Mouse (Mus musculus): ENCODE results near the gene Alg9. TPM values are rescaled to one million over a fixed set of nuclear protein-coding genes. Genes with fewer than 3 reads are reported as not detected.
A peak's percentile ranks its signal among the peaks of the same experiment; 100 is the strongest.
"Not testable (repeated sequence)": the region's sequence is repeated elsewhere in the genome, so short reads cannot be mapped to it uniquely, and the experiment has no call there.

Alg9 gene
- total RNA-seq, 1 experiment from 2014 or later, result 18.2 TPM

- no peak; a peak in 1 of 4 replicates for ATAC-seq (replicated peaks in 1 of 2; ENCODE audit: insufficient read depth in 1 of 2, low FRiP score in 2 of 2, low TSS enrichment in 1 of 2, low read depth in 1 of 2, poor library complexity in 2 of 2, severe bottlenecking in 2 of 2)
Measured at GRCm38 (mm10) chr9:50798368-50798767, 23.5 kb downstream of the Alg9 start.

GRCm38 (mm10) chr9:50800985-50801384 is 26.2 kb downstream of the Alg9 start:
- ATAC-seq (replicated peaks in 1 of 2; ENCODE audit: insufficient read depth in 1 of 2, low FRiP score in 2 of 2, low TSS enrichment in 1 of 2, low read depth in 1 of 2, poor library complexity in 2 of 2, severe bottlenecking in 2 of 2), result peak; percentile 67 to 78; a peak in 3 of 4 replicates

GRCm38 (mm10) chr9:50803055-50803671 is 28.3 kb downstream of the Alg9 start:
- ATAC-seq (replicated peaks in 1 of 2; ENCODE audit: insufficient read depth in 1 of 2, low FRiP score in 2 of 2, low TSS enrichment in 1 of 2, low read depth in 1 of 2, poor library complexity in 2 of 2, severe bottlenecking in 2 of 2), result peak in 1 of 2 experiments; percentile 50; a peak in 2 of 4 replicates

- ATAC-seq (replicated peaks in 1 of 2; ENCODE audit: insufficient read depth in 1 of 2, low FRiP score in 2 of 2, low TSS enrichment in 1 of 2, low read depth in 1 of 2, poor library complexity in 2 of 2, severe bottlenecking in 2 of 2), result no peak
Measured at GRCm38 (mm10) chr9:50808471-50808870, 33.7 kb downstream of the Alg9 start.

- ATAC-seq (replicated peaks in 1 of 2; ENCODE audit: insufficient read depth in 1 of 2, low FRiP score in 2 of 2, low TSS enrichment in 1 of 2, low read depth in 1 of 2, poor library complexity in 2 of 2, severe bottlenecking in 2 of 2), result no peak
Measured at GRCm38 (mm10) chr9:50809146-50809545, 34.3 kb downstream of the Alg9 start.

GRCm38 (mm10) chr9:50811187-50811586 is 36.4 kb downstream of the Alg9 start:
- no peak for ATAC-seq (replicated peaks in 1 of 2; ENCODE audit: insufficient read depth in 1 of 2, low FRiP score in 2 of 2, low TSS enrichment in 1 of 2, low read depth in 1 of 2, poor library complexity in 2 of 2, severe bottlenecking in 2 of 2)

- no peak for ATAC-seq (replicated peaks in 1 of 2; ENCODE audit: insufficient read depth in 1 of 2, low FRiP score in 2 of 2, low TSS enrichment in 1 of 2, low read depth in 1 of 2, poor library complexity in 2 of 2, severe bottlenecking in 2 of 2)
Measured at GRCm38 (mm10) chr9:50811746-50812145, 36.9 kb downstream of the Alg9 start.

- ATAC-seq (replicated peaks in 1 of 2; ENCODE audit: insufficient read depth in 1 of 2, low FRiP score in 2 of 2, low TSS enrichment in 1 of 2, low read depth in 1 of 2, poor library complexity in 2 of 2, severe bottlenecking in 2 of 2), result no peak
Measured at GRCm38 (mm10) chr9:50813796-50814195, 39.0 kb downstream of the Alg9 start.

- no peak for ATAC-seq (replicated peaks in 1 of 2; ENCODE audit: insufficient read depth in 1 of 2, low FRiP score in 2 of 2, low TSS enrichment in 1 of 2, low read depth in 1 of 2, poor library complexity in 2 of 2, severe bottlenecking in 2 of 2)
Measured at GRCm38 (mm10) chr9:50815666-50816065, 40.8 kb downstream of the Alg9 start.

- ATAC-seq (replicated peaks in 1 of 2; ENCODE audit: insufficient read depth in 1 of 2, low FRiP score in 2 of 2, low TSS enrichment in 1 of 2, low read depth in 1 of 2, poor library complexity in 2 of 2, severe bottlenecking in 2 of 2), result no peak
Measured at GRCm38 (mm10) chr9:50816512-50816911, 41.7 kb downstream of the Alg9 start.

- peak in 1 of 2 experiments; percentile 67; a peak in 2 of 4 replicates for ATAC-seq (replicated peaks in 1 of 2; ENCODE audit: insufficient read depth in 1 of 2, low FRiP score in 2 of 2, low TSS enrichment in 1 of 2, low read depth in 1 of 2, poor library complexity in 2 of 2, severe bottlenecking in 2 of 2)
Measured at GRCm38 (mm10) chr9:50818050-50818449, 43.2 kb downstream of the Alg9 start.

GRCm38 (mm10) chr9:50819716-50820115 is 44.9 kb downstream of the Alg9 start:
- ATAC-seq (replicated peaks in 1 of 2; ENCODE audit: insufficient read depth in 1 of 2, low FRiP score in 2 of 2, low TSS enrichment in 1 of 2, low read depth in 1 of 2, poor library complexity in 2 of 2, severe bottlenecking in 2 of 2), result no peak

GRCm38 (mm10) chr9:50821651-50822050 is 46.8 kb downstream of the Alg9 start:
- ATAC-seq (replicated peaks in 1 of 2; ENCODE audit: insufficient read depth in 1 of 2, low FRiP score in 2 of 2, low TSS enrichment in 1 of 2, low read depth in 1 of 2, poor library complexity in 2 of 2, severe bottlenecking in 2 of 2), result no peak

- no peak for ATAC-seq (replicated peaks in 1 of 2; ENCODE audit: insufficient read depth in 1 of 2, low FRiP score in 2 of 2, low TSS enrichment in 1 of 2, low read depth in 1 of 2, poor library complexity in 2 of 2, severe bottlenecking in 2 of 2)
Measured at GRCm38 (mm10) chr9:50822216-50822615, 47.4 kb downstream of the Alg9 start.

GRCm38 (mm10) chr9:50823779-50824453 is 49.1 kb downstream of the Alg9 start:
- ATAC-seq (replicated peaks in 1 of 2; ENCODE audit: insufficient read depth in 1 of 2, low FRiP score in 2 of 2, low TSS enrichment in 1 of 2, low read depth in 1 of 2, poor library complexity in 2 of 2, severe bottlenecking in 2 of 2), result no peak

- no peak for ATAC-seq (replicated peaks in 1 of 2; ENCODE audit: insufficient read depth in 1 of 2, low FRiP score in 2 of 2, low TSS enrichment in 1 of 2, low read depth in 1 of 2, poor library complexity in 2 of 2, severe bottlenecking in 2 of 2)
Measured at GRCm38 (mm10) chr9:50831514-50831913, 56.7 kb downstream of the Alg9 start.

- no peak for ATAC-seq (replicated peaks in 1 of 2; ENCODE audit: insufficient read depth in 1 of 2, low FRiP score in 2 of 2, low TSS enrichment in 1 of 2, low read depth in 1 of 2, poor library complexity in 2 of 2, severe bottlenecking in 2 of 2)
Measured at GRCm38 (mm10) chr9:50832162-50832561, 57.3 kb downstream of the Alg9 start.

- ATAC-seq (replicated peaks in 1 of 2; ENCODE audit: insufficient read depth in 1 of 2, low FRiP score in 2 of 2, low TSS enrichment in 1 of 2, low read depth in 1 of 2, poor library complexity in 2 of 2, severe bottlenecking in 2 of 2), result not testable (repeated sequence)
Measured at GRCm38 (mm10) chr9:50832582-50832981, 57.8 kb downstream of the Alg9 start.

- ATAC-seq (replicated peaks in 1 of 2; ENCODE audit: insufficient read depth in 1 of 2, low FRiP score in 2 of 2, low TSS enrichment in 1 of 2, low read depth in 1 of 2, poor library complexity in 2 of 2, severe bottlenecking in 2 of 2), result peak; percentile 39 to 55; a peak in 3 of 4 replicates
Measured at GRCm38 (mm10) chr9:50833786-50834185, 59.0 kb downstream of the Alg9 start.
